Mouse (Mus musculus) cerebellum, adult 11-12 months (tissue): Measurements from ENCODE around the gene Mmp12.
"Not testable (repeated sequence)": the region's sequence is repeated elsewhere in the genome, so short reads cannot be mapped to it uniquely, and the experiment has no call there.

Experiments
- DNase-seq: peaks from one replicate; pipeline ENCODE4 v3.0.0; 2022

Gene Mmp12

GRCm38 (mm10) chr9:7344107-7344506, at the start of gene Mmp12:
Gene Mmp12 (plus strand): TSS chr9:7344381.
- DNase-seq: no peak

GRCm38 (mm10) chr9:7331847-7332246, 12.3 kb upstream of the Mmp12 start:
- DNase-seq: no peak

GRCm38 (mm10) chr9:7335766-7336680, 8.2 kb upstream of the Mmp12 start:
- DNase-seq: no peak

- no peak for DNase-seq
Observed at GRCm38 (mm10) chr9:7336740-7337483, 7.3 kb upstream of the Mmp12 start.

GRCm38 (mm10) chr9:7345513-7345912, 1.3 kb downstream of the Mmp12 start:
- no peak for DNase-seq

GRCm38 (mm10) chr9:7354535-7354934, 10.4 kb downstream of the Mmp12 start:
- no peak for DNase-seq

- DNase-seq: no peak
Observed at GRCm38 (mm10) chr9:7387947-7388346, 43.8 kb downstream of the Mmp12 start, which contains the start of gene Mmp1b. Gene Mmp1b (minus strand): TSS chr9:7388047.

GRCm38 (mm10) chr9:7396556-7396955, 52.4 kb downstream of the Mmp12 start:
- not testable (repeated sequence) for DNase-seq
